Mouse (Mus musculus) embryonic fibroblast, embryonic 13.5 days (primary cell): ENCODE results near the gene Srebf2. TPM values are rescaled to one million over a fixed set of nuclear protein-coding genes. Genes with fewer than 3 reads are reported as not detected.

Experiments
- H3K27ac ChIP-seq: 2 replicates; pipeline ENCODE4 v1.5.1; 2012; ENCODE audit warnings: low read length, control low read depth, inconsistent platforms; ENCODE audit not compliant: insufficient read depth
- H3K4me1 ChIP-seq: 2 replicates; pipeline ENCODE4 v1.6.1; 2011; ENCODE audit warnings: low read length; ENCODE audit not compliant: control insufficient read depth, insufficient read depth
- H3K4me3 ChIP-seq: 2 replicates; pipeline ENCODE4 v1.5.1; 2011; ENCODE audit warnings: mild to moderate bottlenecking, control low read depth, low read length; ENCODE audit not compliant: insufficient read depth
- CTCF ChIP-seq: IDR thresholded peaks from 2 replicates; pipeline ENCODE4 v1.5.1; 2011; ENCODE audit warnings: mild to moderate bottlenecking, control low read depth, low read length, moderate library complexity, borderline replicate concordance; ENCODE audit not compliant: insufficient read depth
- POLR2A ChIP-seq: IDR thresholded peaks from 2 replicates; pipeline ENCODE4 v1.6.1; 2011; ENCODE audit warnings: low read depth, mild to moderate bottlenecking, control low read depth, low read length, moderate library complexity
- polyA plus RNA-seq: library from polyadenylated mRNA; stranded (reverse); fragments of >200 nt; gene quantifications from 2 replicates; pipeline ENCODE4 v1.2.4, GENCODE M21; 2011; ENCODE audit warnings: low read depth; ENCODE audit not compliant: missing spikeins, insufficient read length

Srebf2 gene
- polyA plus RNA-seq, 1 experiment, result 87.3 TPM

GRCm38 (mm10) chr15:82203611-82204351 lies 56.8 kb downstream of the Srebf2 start:
- no peak for TF ChIP-seq CTCF
- TF ChIP-seq POLR2A, result no peak
- Histone ChIP-seq H3K4me3 (no peak overlapping the region), H3K4me1 (peaks cover 8% of the 10 kb centered on the region), H3K27ac (no peak overlapping the region)

GRCm38 (mm10) chr15:82204680-82205371 lies 57.8 kb downstream of the Srebf2 start:
- H3K27ac ChIP-seq, result no peak overlapping the region
- no peak for TF ChIP-seq POLR2A
- TF ChIP-seq CTCF, result no peak
- H3K4me3 ChIP-seq, result no peak overlapping the region
- peaks cover 8% of the 10 kb centered on the region for H3K4me1 ChIP-seq

GRCm38 (mm10) chr15:82206365-82207104 lies 59.6 kb downstream of the Srebf2 start:
- no peak overlapping the region for H3K27ac ChIP-seq
- H3K4me3 ChIP-seq, result no peak overlapping the region
- TF ChIP-seq CTCF (no peak), POLR2A (no peak)
- H3K4me1 ChIP-seq, result peaks cover 14% of the 10 kb centered on the region

- Histone ChIP-seq H3K27ac (no peak overlapping the region), H3K4me1 (peaks cover 14% of the 10 kb centered on the region), H3K4me3 (no peak overlapping the region)
- TF ChIP-seq POLR2A (no peak), CTCF (no peak)
These were observed 60.1 kb downstream of the Srebf2 start for GRCm38 (mm10) chr15:82207105-82207459.

- TF ChIP-seq POLR2A, result no peak
- no peak for TF ChIP-seq CTCF
- no peak overlapping the region for H3K4me3 ChIP-seq
- no peak overlapping the region for H3K27ac ChIP-seq
- peaks cover 14% of the 10 kb centered on the region for H3K4me1 ChIP-seq
These were observed 60.7 kb downstream of the Srebf2 start for GRCm38 (mm10) chr15:82207504-82208219.

GRCm38 (mm10) chr15:82208307-82208706 lies 61.3 kb downstream of the Srebf2 start:
- H3K4me3 ChIP-seq, result no peak overlapping the region
- TF ChIP-seq POLR2A (no peak), CTCF (no peak)
- peaks cover 14% of the 10 kb centered on the region for H3K4me1 ChIP-seq
- H3K27ac ChIP-seq, result no peak overlapping the region

GRCm38 (mm10) chr15:82209295-82210050 lies 62.5 kb downstream of the Srebf2 start:
- H3K4me1 ChIP-seq, result peaks cover 14% of the 10 kb centered on the region
- H3K4me3 ChIP-seq, result no peak overlapping the region
- no peak for TF ChIP-seq POLR2A
- no peak for TF ChIP-seq CTCF
- H3K27ac ChIP-seq, result no peak overlapping the region

GRCm38 (mm10) chr15:82210801-82211200 lies 63.8 kb downstream of the Srebf2 start:
- no peak overlapping the region for H3K27ac ChIP-seq
- H3K4me3 ChIP-seq, result no peak overlapping the region
- TF ChIP-seq POLR2A, result no peak
- TF ChIP-seq CTCF, result no peak
- peaks cover 14% of the 10 kb centered on the region for H3K4me1 ChIP-seq

- Histone ChIP-seq H3K4me3 (no peak overlapping the region), H3K27ac (no peak overlapping the region), H3K4me1 (peaks cover 11% of the 10 kb centered on the region)
- TF ChIP-seq POLR2A, result no peak
- TF ChIP-seq CTCF, result no peak
These were observed 64.3 kb downstream of the Srebf2 start for GRCm38 (mm10) chr15:82211281-82211680.
